Mouse (Mus musculus) ES-E14 (cell line): ENCODE data around the gene Pwwp2b. TPM values are rescaled to one million over a fixed set of nuclear protein-coding genes. Genes with fewer than 3 reads are reported as not detected.
A peak's percentile ranks its signal among the peaks of the same experiment; 100 is the strongest.

Source experiments
- DNase-seq: peaks from one replicate; pipeline ENCODE4 v3.0.0-alpha.2; 2013; ENCODE audit warnings: low read depth, low spot score
- H3K27ac ChIP-seq: 2 replicates; pipeline ENCODE4 v1.5.1; 2012; ENCODE audit warnings: low read depth, mild to moderate bottlenecking, low read length, moderate library complexity, mixed read lengths; ENCODE audit not compliant: poor library complexity, insufficient read depth, severe bottlenecking
- H3K36me3 ChIP-seq: 2 replicates; pipeline ENCODE4 v1.6.1; 2012; ENCODE audit warnings: mild to moderate bottlenecking, low read length, moderate library complexity, mixed read lengths; ENCODE audit not compliant: control insufficient read depth, poor library complexity, insufficient read depth, severe bottlenecking
- H3K4me1 ChIP-seq, 2 experiments: fragments of 150-350 bp in 1 of 2; sonication (generic) in 1 of 2; 2 replicates each; pipeline ENCODE4 v1.6.1; 2012; ENCODE audit warnings: low read length in 2 of 2, mild to moderate bottlenecking in 1 of 2, mixed read lengths in 1 of 2; ENCODE audit not compliant: control insufficient read depth in 2 of 2, insufficient read depth in 2 of 2, poor library complexity in 1 of 2
- H3K4me3 ChIP-seq, 2 experiments: fragments of 150-350 bp in 1 of 2; sonication (generic) in 1 of 2; 2 replicates each; pipeline ENCODE4 v1.5.1; 2012; ENCODE audit warnings: low read length in 2 of 2, low read depth in 1 of 2, mild to moderate bottlenecking in 1 of 2, mixed read lengths in 1 of 2; ENCODE audit not compliant: insufficient read depth in 1 of 2, poor library complexity in 1 of 2, severe bottlenecking in 1 of 2
- H3K9ac ChIP-seq: 2 replicates; pipeline ENCODE4 v1.6.1; 2012; ENCODE audit warnings: low read depth, mild to moderate bottlenecking, low read length, mixed read lengths; ENCODE audit not compliant: poor library complexity, insufficient read depth, severe bottlenecking
- H3K9me3 ChIP-seq: fragments of 150-350 bp; sonication (generic); 2 replicates; pipeline ENCODE4 v1.6.1; 2012; ENCODE audit warnings: low read depth, mild to moderate bottlenecking, low read length; ENCODE audit not compliant: control insufficient read depth, insufficient read depth
- CHD2 ChIP-seq: IDR thresholded peaks from 2 replicates; pipeline ENCODE4 v1.6.1; 2014; ENCODE audit warnings: mild to moderate bottlenecking, low read depth, low read length, inconsistent platforms
- HCFC1 ChIP-seq: IDR thresholded peaks from 2 replicates; pipeline ENCODE4 v1.6.1; 2012; ENCODE audit warnings: low read length, inconsistent platforms, borderline replicate concordance; ENCODE audit not compliant: insufficient read depth
- MAFK ChIP-seq: IDR thresholded peaks from 2 replicates; pipeline ENCODE4 v1.6.1; 2014; ENCODE audit warnings: mild to moderate bottlenecking, low read depth, low read length, inconsistent platforms; ENCODE audit not compliant: insufficient read depth
- ZC3H11A ChIP-seq: IDR thresholded peaks from 2 replicates; pipeline ENCODE4 v1.6.1; 2012; ENCODE audit warnings: low read depth, mild to moderate bottlenecking, inconsistent platforms, low read length, borderline replicate concordance
- ZNF384 ChIP-seq: IDR thresholded peaks from 2 replicates; pipeline ENCODE4 v1.6.1; 2012; ENCODE audit warnings: low read depth, low read length, inconsistent platforms
- in situ Hi-C, 2 experiments: fragments of 600-800 bp; cut with MboI; formaldehyde crosslinking; loops; one replicate each; pipeline ENCODE4 v1.15.1; 2025; ENCODE audit warnings: low sequenced_read_pairs in 2 of 2, inconsistent platforms in 1 of 2; ENCODE audit not compliant: unreplicated experiment in 2 of 2
- total RNA-seq: library from RNA; depleted of rRNA; stranded (reverse); fragments of 300-350 nt; gene quantifications from 2 replicates; pipeline ENCODE4 v1.2.3, GENCODE M21; 2012

Gene Pwwp2b
- total RNA-seq, 1 experiment: 7.1 TPM

GRCm38 (mm10) chr7:139293350-139293749 lies 45.1 kb downstream of the Pwwp2b start:
- no peak for DNase-seq
- in situ Hi-C loops: loop anchor here in 1 of 2 experiments (10.0 kb wide), 1 partner anchor 89 kb away; no protein-coding TSS in a partner anchor

GRCm38 (mm10) chr7:139294076-139294475 lies 45.8 kb downstream of the Pwwp2b start:
- Histone ChIP-seq H3K4me1 (peaks cover 4 to 41% of the 10 kb centered on the region in 2 experiments; a peak in 3 of 4 replicates), H3K9me3 (no peaks in the 10 kb centered on the region), H3K36me3 (no peaks in the 10 kb centered on the region), H3K27ac (no peak overlapping the region), H3K9ac (no peak overlapping the region), H3K4me3 (no peak overlapping the region)
- in situ Hi-C loops: loop anchor here in 1 of 2 experiments (10.0 kb wide), 1 partner anchor 89 kb away; no protein-coding TSS in a partner anchor
- no peak for DNase-seq
- TF ChIP-seq CHD2: no peak
- no peak for TF ChIP-seq ZC3H11A
- no peak for TF ChIP-seq HCFC1
- no peak for TF ChIP-seq ZNF384
- no peak for TF ChIP-seq MAFK

More at GRCm38 (mm10) chr7:139293350-139293749, 45.1 kb downstream of the Pwwp2b start:
- no peaks in the 10 kb centered on the region for H3K36me3 ChIP-seq
- no peak overlapping the region for H3K9ac ChIP-seq
- peaks cover 4 to 36% of the 10 kb centered on the region in 2 experiments; a peak in 3 of 4 replicates for H3K4me1 ChIP-seq
- no peak overlapping the region for H3K4me3 ChIP-seq
- no peaks in the 10 kb centered on the region for H3K9me3 ChIP-seq
- H3K27ac ChIP-seq: no peak overlapping the region
- no peak for TF ChIP-seq ZC3H11A
- TF ChIP-seq MAFK: no peak
- TF ChIP-seq ZNF384: no peak
- no peak for TF ChIP-seq CHD2
- TF ChIP-seq HCFC1: no peak

- no peak for DNase-seq
- peak overlapping the region; percentile 34 for H3K27ac ChIP-seq
- TF ChIP-seq MAFK: no peak
- no peak for TF ChIP-seq CHD2
- TF ChIP-seq ZC3H11A: no peak
- TF ChIP-seq HCFC1: no peak
- no peak for TF ChIP-seq ZNF384
- no peak overlapping the region for H3K4me3 ChIP-seq
- no peaks in the 10 kb centered on the region for H3K9me3 ChIP-seq
- no peak overlapping the region for H3K9ac ChIP-seq
- no peaks in the 10 kb centered on the region for H3K36me3 ChIP-seq
- peaks cover 4 to 46% of the 10 kb centered on the region in 2 experiments; a peak in 3 of 4 replicates for H3K4me1 ChIP-seq
- in situ Hi-C loops: loop anchor here in 1 of 2 experiments (10.0 kb wide), 1 partner anchor 91 kb away; no protein-coding TSS in a partner anchor
Measured at GRCm38 (mm10) chr7:139295653-139296052, 47.4 kb downstream of the Pwwp2b start.

GRCm38 (mm10) chr7:139296552-139297100 lies 48.3 kb downstream of the Pwwp2b start:
- Histone ChIP-seq H3K4me1 (peaks cover 4 to 49% of the 10 kb centered on the region in 2 experiments; a peak in 3 of 4 replicates), H3K36me3 (no peaks in the 10 kb centered on the region), H3K4me3 (0 out of 4 replicates have a peak overlapping the region, but pooled peaks of 1 of the 2 experiments have one; percentile 25), H3K9me3 (no peaks in the 10 kb centered on the region), H3K9ac (peak overlapping the region; percentile 60; the same call in 1 of the 2 replicates), H3K27ac (peak overlapping the region; percentile 84)
- no peak for TF ChIP-seq HCFC1
- no peak for TF ChIP-seq ZNF384
- TF ChIP-seq MAFK: no peak
- no peak for TF ChIP-seq CHD2
- TF ChIP-seq ZC3H11A: no peak
- in situ Hi-C loops: loop anchor here in 1 of 2 experiments (10.0 kb wide), 1 partner anchor 92 kb away; no protein-coding TSS in a partner anchor
- DNase-seq: no peak
